Mouse (Mus musculus) fat pad, adult 2 months (tissue): Measurements from ENCODE around the gene Klf8.
"Not testable (repeated sequence)": the region's sequence is repeated elsewhere in the genome, so short reads cannot be mapped to it uniquely, and the experiment has no call there.

ENCODE experiments used
- DNase-seq: peaks from one replicate; pipeline ENCODE4 v3.0.0-alpha.2; 2011; ENCODE audit warnings: low read depth, low spot score; ENCODE audit errors: extremely low read depth

Gene Klf8

GRCm38 (mm10) chrX:153237304-153237919, at the start of gene Klf8:
Gene Klf8, plus strand, starts transcription at chrX:153237466.
- no peak for DNase-seq

- not testable (repeated sequence) for DNase-seq
Observed at GRCm38 (mm10) chrX:153199185-153199584, 38.1 kb upstream of the Klf8 start.

- no peak for DNase-seq
Observed at GRCm38 (mm10) chrX:153211101-153211500, 26.2 kb upstream of the Klf8 start.

- no peak for DNase-seq
Observed at GRCm38 (mm10) chrX:153231240-153231639, 6.0 kb upstream of the Klf8 start.

- DNase-seq, result no peak
Observed at GRCm38 (mm10) chrX:153233255-153233654, 4.0 kb upstream of the Klf8 start.

GRCm38 (mm10) chrX:153237920-153238504, 746 bp downstream of the Klf8 start:
- DNase-seq, result no peak

GRCm38 (mm10) chrX:153254256-153254655, 17.0 kb downstream of the Klf8 start:
- DNase-seq, result no peak

- DNase-seq, result no peak
Observed at GRCm38 (mm10) chrX:153255504-153255903, 18.2 kb downstream of the Klf8 start.

- no peak for DNase-seq
Observed at GRCm38 (mm10) chrX:153282185-153282584, 44.9 kb downstream of the Klf8 start.

GRCm38 (mm10) chrX:153311356-153311755, 74.1 kb downstream of the Klf8 start:
- no peak for DNase-seq

- DNase-seq, result no peak
Observed at GRCm38 (mm10) chrX:153323105-153323504, 85.8 kb downstream of the Klf8 start.

- DNase-seq, result not testable (repeated sequence)
Observed at GRCm38 (mm10) chrX:153334140-153334539, 96.9 kb downstream of the Klf8 start.

- DNase-seq, result no peak
Observed at GRCm38 (mm10) chrX:153359331-153360215, 122.3 kb downstream of the Klf8 start.

GRCm38 (mm10) chrX:153360216-153360590, 122.9 kb downstream of the Klf8 start:
- no peak for DNase-seq

- DNase-seq, result no peak
Observed at GRCm38 (mm10) chrX:153360666-153361269, 123.5 kb downstream of the Klf8 start.

- DNase-seq, result no peak
Observed at GRCm38 (mm10) chrX:153366754-153367153, 129.5 kb downstream of the Klf8 start.

- DNase-seq, result no peak
Observed at GRCm38 (mm10) chrX:153369780-153370179, 132.5 kb downstream of the Klf8 start.

- DNase-seq, result no peak
Observed at GRCm38 (mm10) chrX:153375105-153375504, 137.8 kb downstream of the Klf8 start.

- no peak for DNase-seq
Observed at GRCm38 (mm10) chrX:153381753-153382152, 144.5 kb downstream of the Klf8 start.

- DNase-seq, result no peak
Observed at GRCm38 (mm10) chrX:153389291-153389690, 152.0 kb downstream of the Klf8 start.

GRCm38 (mm10) chrX:153417067-153417466, 179.8 kb downstream of the Klf8 start:
- no peak for DNase-seq
